Mouse (Mus musculus): ENCODE measurements around the gene Zdhhc5. TPM values are rescaled to one million over a fixed set of nuclear protein-coding genes. Genes with fewer than 3 reads are reported as not detected.
A peak's percentile ranks its signal among the peaks of the same experiment; 100 is the strongest.

Gene Zdhhc5
- polyA plus RNA-seq (2015; fragmentation: Nextera tagmentation; extraction: Ambion mirVana), result 11.3 and 13.4 TPM in 2 replicates

- peaks cover 14% of the 10 kb centered on the region for H3K4me1 ChIP-seq (ENCODE audit: insufficient read depth)
- WGBS (ENCODE audit: insufficient replicate concordance), result under 1% methylated on average over 88 of the region's 107 CpGs
- peak; percentile 99 for DNase-seq
Observed at GRCm38 (mm10) chr2:84714811-84715561, at the start of gene Zdhhc5. Gene Zdhhc5 (minus strand): TSS chr2:84715180.

GRCm38 (mm10) chr2:84762818-84763217 is 47.8 kb upstream of the Zdhhc5 start:
- Histone ChIP-seq H3K4me1 (ENCODE audit: insufficient read depth) (peaks cover 3% of the 10 kb centered on the region; the same call in 1 of the 2 replicates), H3K4me2 (ENCODE audit: low read depth, low read length) (no peak overlapping the region), H3K27ac (ENCODE audit: low read depth) (0 out of 2 replicates have a peak overlapping the region, but pooled peaks have one; percentile 12), H3K4me3 (ENCODE audit: low read depth, low read length) (no peak overlapping the region), H3K9me3 (ENCODE audit: low read length) (no peaks in the 10 kb centered on the region), H3K9ac (replicated peaks) (no peak overlapping the region), H3K36me3 (replicated peaks; ENCODE audit: insufficient read depth, low read length) (peaks cover 7% of the 10 kb centered on the region), H3K27me3 (ENCODE audit: insufficient read depth, low read length) (no peaks in the 10 kb centered on the region)
- ATAC-seq (no peak), DNase-seq (no peak)
- TF ChIP-seq EP300 (IDR thresholded peaks at IDR 0.05; ENCODE audit: low read depth) (no peak), CTCF (IDR thresholded peaks at IDR 0.05; ENCODE audit: low read depth) (no peak)
- WGBS (ENCODE audit: insufficient replicate concordance), result 36% methylated on average over 1 of the region's 1 CpGs

More at GRCm38 (mm10) chr2:84714811-84715561, at the start of gene Zdhhc5:
- Histone ChIP-seq H3K4me2 (ENCODE audit: low read depth, low read length) (peak within 1 kb of the TSS; percentile 91), H3K36me3 (replicated peaks; ENCODE audit: insufficient read depth, low read length) (peaks cover 14% of the 10 kb centered on the region), H3K27me3 (ENCODE audit: insufficient read depth, low read length) (no peaks in the 10 kb centered on the region), H3K4me3 (ENCODE audit: low read depth, low read length) (peak within 1 kb of the TSS; percentile 90), H3K9ac (replicated peaks) (peak within 1 kb of the TSS; percentile 93), H3K9me3 (ENCODE audit: low read length) (no peaks in the 10 kb centered on the region), H3K27ac (ENCODE audit: low read depth) (peak within 1 kb of the TSS; percentile 94)
- ATAC-seq, result peak; percentile 92
- TF ChIP-seq CTCF (IDR thresholded peaks at IDR 0.05; ENCODE audit: low read depth), result no peak
- TF ChIP-seq EP300 (IDR thresholded peaks at IDR 0.05; ENCODE audit: low read depth), result no peak

- peak overlapping the region; percentile 64 for H3K27ac ChIP-seq (ENCODE audit: low read depth)
- 61% methylated on average over 4 of the region's 4 CpGs for WGBS (ENCODE audit: insufficient replicate concordance)
- ATAC-seq, result 0 out of 2 replicates have a peak, but pooled peaks have one; percentile 4
- H3K4me2 ChIP-seq (ENCODE audit: low read depth, low read length), result no peak overlapping the region
- peaks cover 3% of the 10 kb centered on the region; the same call in 1 of the 2 replicates for H3K4me1 ChIP-seq (ENCODE audit: insufficient read depth)
- no peak overlapping the region for H3K4me3 ChIP-seq (ENCODE audit: low read depth, low read length)
- H3K27me3 ChIP-seq (ENCODE audit: insufficient read depth, low read length), result no peaks in the 10 kb centered on the region
- DNase-seq, result no peak
- no peak for TF ChIP-seq EP300 (IDR thresholded peaks at IDR 0.05; ENCODE audit: low read depth)
- no peak for TF ChIP-seq CTCF (IDR thresholded peaks at IDR 0.05; ENCODE audit: low read depth)
- no peaks in the 10 kb centered on the region for H3K9me3 ChIP-seq (ENCODE audit: low read length)
- no peak overlapping the region for H3K9ac ChIP-seq (replicated peaks)
- H3K36me3 ChIP-seq (replicated peaks; ENCODE audit: insufficient read depth, low read length), result peaks cover 7% of the 10 kb centered on the region
Observed at GRCm38 (mm10) chr2:84762295-84762694, 47.3 kb upstream of the Zdhhc5 start.

- Histone ChIP-seq H3K4me2 (ENCODE audit: low read depth, low read length) (no peak overlapping the region), H3K9ac (replicated peaks) (no peak overlapping the region), H3K4me3 (ENCODE audit: low read depth, low read length) (no peak overlapping the region), H3K9me3 (ENCODE audit: low read length) (no peaks in the 10 kb centered on the region), H3K27ac (ENCODE audit: low read depth) (peak overlapping the region; percentile 64), H3K36me3 (replicated peaks; ENCODE audit: insufficient read depth, low read length) (peaks cover 7% of the 10 kb centered on the region), H3K27me3 (ENCODE audit: insufficient read depth, low read length) (no peaks in the 10 kb centered on the region), H3K4me1 (ENCODE audit: insufficient read depth) (peaks cover 3% of the 10 kb centered on the region; the same call in 1 of the 2 replicates)
- WGBS (ENCODE audit: insufficient replicate concordance), result 46% methylated on average over 1 of the region's 1 CpGs
- TF ChIP-seq CTCF (IDR thresholded peaks at IDR 0.05; ENCODE audit: low read depth), result no peak
- TF ChIP-seq EP300 (IDR thresholded peaks at IDR 0.05; ENCODE audit: low read depth), result 0 out of 2 replicates have a peak, but pooled peaks have one; percentile 14
- DNase-seq (no peak), ATAC-seq (peak; percentile 77)
Observed at GRCm38 (mm10) chr2:84761840-84762239, 46.9 kb upstream of the Zdhhc5 start.

GRCm38 (mm10) chr2:84761309-84761708 is 46.3 kb upstream of the Zdhhc5 start:
- ATAC-seq, result no peak
- TF ChIP-seq EP300 (IDR thresholded peaks at IDR 0.05; ENCODE audit: low read depth) (no peak), CTCF (IDR thresholded peaks at IDR 0.05; ENCODE audit: low read depth) (no peak)
- no peaks in the 10 kb centered on the region for H3K9me3 ChIP-seq (ENCODE audit: low read length)
- peaks cover 7% of the 10 kb centered on the region for H3K36me3 ChIP-seq (replicated peaks; ENCODE audit: insufficient read depth, low read length)
- WGBS (ENCODE audit: insufficient replicate concordance), result 67% methylated on average over 3 of the region's 3 CpGs
- no peak for DNase-seq
- H3K27ac ChIP-seq (ENCODE audit: low read depth), result peak overlapping the region; percentile 64
- no peaks in the 10 kb centered on the region for H3K27me3 ChIP-seq (ENCODE audit: insufficient read depth, low read length)
- no peak overlapping the region for H3K9ac ChIP-seq (replicated peaks)
- H3K4me3 ChIP-seq (ENCODE audit: low read depth, low read length), result no peak overlapping the region
- H3K4me1 ChIP-seq (ENCODE audit: insufficient read depth), result peaks cover 6% of the 10 kb centered on the region; the same call in 1 of the 2 replicates
- H3K4me2 ChIP-seq (ENCODE audit: low read depth, low read length), result no peak overlapping the region

GRCm38 (mm10) chr2:84760777-84761176 is 45.8 kb upstream of the Zdhhc5 start:
- 74% methylated on average over 8 of the region's 8 CpGs for WGBS (ENCODE audit: insufficient replicate concordance)
- Histone ChIP-seq H3K27ac (ENCODE audit: low read depth) (no peak overlapping the region), H3K4me3 (ENCODE audit: low read depth, low read length) (no peak overlapping the region), H3K27me3 (ENCODE audit: insufficient read depth, low read length) (no peaks in the 10 kb centered on the region), H3K4me2 (ENCODE audit: low read depth, low read length) (no peak overlapping the region), H3K9ac (replicated peaks) (no peak overlapping the region), H3K4me1 (ENCODE audit: insufficient read depth) (peaks cover 6% of the 10 kb centered on the region; the same call in 1 of the 2 replicates), H3K9me3 (ENCODE audit: low read length) (no peaks in the 10 kb centered on the region), H3K36me3 (replicated peaks; ENCODE audit: insufficient read depth, low read length) (peaks cover 7% of the 10 kb centered on the region)
- ATAC-seq (no peak), DNase-seq (no peak)
- TF ChIP-seq EP300 (IDR thresholded peaks at IDR 0.05; ENCODE audit: low read depth) (no peak), CTCF (IDR thresholded peaks at IDR 0.05; ENCODE audit: low read depth) (no peak)

All from liver, postnatal 0 days (tissue).